Mouse (Mus musculus): ENCODE measurements at regions not wholly inside any gene's neighbourhood (a gene's known extent, or its start where the extent isn't known, plus 50 kb on each side); places are given as distances from the start of the nearest gene placed in this dataset.

GRCm38 (mm10) chr3:80420453-80420852 is 382.2 kb downstream of the Gria2 start:
- Histone ChIP-seq H3K4me2 (ENCODE audit: insufficient read depth, low read depth, poor library complexity, severe bottlenecking) (no peak overlapping the region), H3K27ac (ENCODE audit: insufficient read depth, low read depth) (no peak overlapping the region), H3K9ac (ENCODE audit: insufficient read depth, low read depth) (no peak overlapping the region), H3K79me2 (replicated peaks; ENCODE audit: control insufficient read depth, extremely low read depth, insufficient read depth, poor library complexity, severe bottlenecking) (no peaks in the 10 kb centered on the region), H3K4me3 (replicated peaks in 1 of 3; ENCODE audit: low read depth in 2 of 3, low read length in 2 of 3, poor library complexity in 1 of 3) (no peak overlapping the region), H3K36me3 (replicated peaks in 1 of 2; ENCODE audit: control insufficient read depth in 1 of 2, insufficient read depth in 1 of 2, low read length in 1 of 2) (no peaks in the 10 kb centered on the region), H3K27me3 (replicated peaks) (no peaks in the 10 kb centered on the region), H3K9me3 (replicated peaks; ENCODE audit: low read length) (peaks cover 2% of the 10 kb centered on the region), H3K4me1 (ENCODE audit: control insufficient read depth in 1 of 2, insufficient read depth in 2 of 2) (no peaks in the 10 kb centered on the region)
- in situ Hi-C loops (cut with MboI; ENCODE audit: low pct_ligation_motif_present, low pct_unique_long_range_greater_than_20kb, low sequenced_read_pairs): no loop called here
- TF ChIP-seq MAX (IDR thresholded peaks at IDR 0.05; ENCODE audit: low read length) (no peak), POLR2A (IDR thresholded peaks at IDR 0.05; ENCODE audit: low read depth, low read length) (no peak), RCOR1 (conservative IDR thresholded peaks at IDR 0.05; ENCODE audit: low read depth, low read length) (no peak), JUN (IDR thresholded peaks at IDR 0.05; ENCODE audit: insufficient read depth, low read depth, low read length) (no peak), NRF1 (IDR thresholded peaks at IDR 0.05; ENCODE audit: low read depth, low read length) (no peak), EP300 (IDR thresholded peaks at IDR 0.05; ENCODE audit: low read length) (no peak), MAZ (IDR thresholded peaks at IDR 0.05; ENCODE audit: low read depth, low read length) (no peak), HCFC1 (IDR thresholded peaks at IDR 0.05; ENCODE audit: low read depth, low read length) (no peak), CTCF (conservative IDR thresholded peaks at IDR 0.05 in 1 of 2, IDR thresholded peaks at IDR 0.05 in 1 of 2; ENCODE audit: low read depth in 2 of 2, low read length in 2 of 2) (no peak), MEF2A (IDR thresholded peaks at IDR 0.05; ENCODE audit: borderline replicate concordance, low read depth, low read length) (no peak), ETS1 (conservative IDR thresholded peaks at IDR 0.05; ENCODE audit: low read depth, low read length) (no peak)
- dilution Hi-C loops (cut with MboI; ENCODE audit: extremely low pct_ligation_motif_present, extremely low pct_unique_long_range_greater_than_20kb, low sequenced_read_pairs): no loop called here
- no peak for DNase-seq (ENCODE audit: extremely low read depth)

- Histone ChIP-seq H3K4me3 (replicated peaks in 1 of 3; ENCODE audit: low read depth in 2 of 3, low read length in 2 of 3, poor library complexity in 1 of 3) (no peak overlapping the region), H3K4me2 (ENCODE audit: insufficient read depth, low read depth, poor library complexity, severe bottlenecking) (no peak overlapping the region), H3K79me2 (replicated peaks; ENCODE audit: control insufficient read depth, extremely low read depth, insufficient read depth, poor library complexity, severe bottlenecking) (no peaks in the 10 kb centered on the region), H3K9me3 (replicated peaks; ENCODE audit: low read length) (peaks cover 2% of the 10 kb centered on the region), H3K4me1 (ENCODE audit: control insufficient read depth in 1 of 2, insufficient read depth in 2 of 2) (no peaks in the 10 kb centered on the region), H3K36me3 (replicated peaks in 1 of 2; ENCODE audit: control insufficient read depth in 1 of 2, insufficient read depth in 1 of 2, low read length in 1 of 2) (no peaks in the 10 kb centered on the region), H3K27ac (ENCODE audit: insufficient read depth, low read depth) (no peak overlapping the region), H3K27me3 (replicated peaks) (no peaks in the 10 kb centered on the region), H3K9ac (ENCODE audit: insufficient read depth, low read depth) (no peak overlapping the region)
- in situ Hi-C loops (cut with MboI; ENCODE audit: low pct_ligation_motif_present, low pct_unique_long_range_greater_than_20kb, low sequenced_read_pairs): no loop called here
- dilution Hi-C loops (cut with MboI; ENCODE audit: extremely low pct_ligation_motif_present, extremely low pct_unique_long_range_greater_than_20kb, low sequenced_read_pairs): no loop called here
- TF ChIP-seq RAD21 (IDR thresholded peaks at IDR 0.05; ENCODE audit: low read depth, low read length) (no peak), UBTF (IDR thresholded peaks at IDR 0.05; ENCODE audit: low read depth, low read length) (no peak), NRF1 (IDR thresholded peaks at IDR 0.05; ENCODE audit: low read depth, low read length) (no peak), MXI1 (IDR thresholded peaks at IDR 0.05; ENCODE audit: low read depth, low read length) (no peak), MEF2A (IDR thresholded peaks at IDR 0.05; ENCODE audit: borderline replicate concordance, low read depth, low read length) (no peak), USF2 (conservative IDR thresholded peaks at IDR 0.05; ENCODE audit: low read depth, low read length) (no peak), TCF12 (IDR thresholded peaks at IDR 0.05; ENCODE audit: low read depth, low read length) (no peak), E2F4 (IDR thresholded peaks at IDR 0.05; ENCODE audit: insufficient replicate concordance, low read depth, low read length) (no peak), ZKSCAN1 (IDR thresholded peaks at IDR 0.05; ENCODE audit: borderline replicate concordance, low read depth, low read length) (no peak), PAX5 (IDR thresholded peaks at IDR 0.05; ENCODE audit: low read length) (no peak)
- DNase-seq (ENCODE audit: extremely low read depth): no peak
These were observed 381.2 kb downstream of the Gria2 start for GRCm38 (mm10) chr3:80421461-80421860.
